Mouse (Mus musculus) megakaryocyte, embryonic 14.5 days (primary cell): Measurements from ENCODE around the gene Faap20.

ENCODE experiments used
- FLI1 ChIP-seq: IDR thresholded peaks from 2 replicates; pipeline ENCODE4 v1.6.1; 2012; ENCODE audit warnings: low read length, inconsistent platforms, mixed read lengths
- GATA1 ChIP-seq: IDR thresholded peaks from 3 replicates; pipeline ENCODE4 v1.6.1; 2012; ENCODE audit warnings: mixed read lengths, low read length, inconsistent platforms, borderline replicate concordance

GRCm38 (mm10) chr4:155274851-155275250 lies 25.2 kb downstream of the Faap20 start:
- TF ChIP-seq GATA1 (no peak), FLI1 (no peak)
